In genomic region chr16:31724121-31724520, GRCm38 (mm10) we compare ENCODE assay signal across 8 mouse cellular contexts.
DNase-seq lines count a peak whose midpoint lies in the region; ATAC-seq and TF ChIP-seq lines count a peak whose summit lies in the region.

No protein-coding gene starts in this region.

- no peaks in the 10 kb centered on the region for H3K9me3 ChIP-seq in forebrain, embryonic 15.5 days
- no peaks in the 10 kb centered on the region for H3K9me3 ChIP-seq in forebrain, embryonic 11.5 days (ENCODE audit: control insufficient read depth, low read length)
- H3K9me3 ChIP-seq in lung, embryonic 14.5 days (ENCODE audit: low read depth, low read length), result no peaks in the 10 kb centered on the region
- H3K9me3 ChIP-seq in neural tube, embryonic 15.5 days (replicated peaks), result no peaks in the 10 kb centered on the region

- no peaks in the 10 kb centered on the region for H3K27me3 ChIP-seq in forebrain, embryonic 15.5 days
- H3K27me3 ChIP-seq in forebrain, embryonic 11.5 days (ENCODE audit: control insufficient read depth, insufficient read depth, low read length), result no peaks in the 10 kb centered on the region
- H3K27me3 ChIP-seq in lung, embryonic 14.5 days (ENCODE audit: insufficient read depth, low read length), result no peaks in the 10 kb centered on the region
- no peaks in the 10 kb centered on the region for H3K27me3 ChIP-seq in neural tube, embryonic 15.5 days (replicated peaks)

- H3K36me3 ChIP-seq in forebrain, embryonic 15.5 days, result no peaks in the 10 kb centered on the region
- H3K36me3 ChIP-seq in forebrain, embryonic 11.5 days (ENCODE audit: control insufficient read depth, insufficient read depth, low read length), result no peaks in the 10 kb centered on the region
- no peaks in the 10 kb centered on the region for H3K36me3 ChIP-seq in lung, embryonic 14.5 days (ENCODE audit: insufficient read depth)
- H3K36me3 ChIP-seq in neural tube, embryonic 15.5 days, result no peaks in the 10 kb centered on the region

- no peak overlapping the region for H3K4me2 ChIP-seq in forebrain, embryonic 15.5 days (replicated peaks)
- H3K4me2 ChIP-seq in forebrain, embryonic 11.5 days (ENCODE audit: low read depth, low read length, severe bottlenecking), result no peak overlapping the region
- H3K4me2 ChIP-seq in lung, embryonic 14.5 days, result no peak overlapping the region
- H3K4me2 ChIP-seq in neural tube, embryonic 15.5 days, result no peak overlapping the region

- H3K9ac ChIP-seq in forebrain, embryonic 15.5 days (replicated peaks), result no peak overlapping the region
- H3K9ac ChIP-seq in forebrain, embryonic 11.5 days (ENCODE audit: low read length), result no peak overlapping the region
- no peak overlapping the region for H3K9ac ChIP-seq in lung, embryonic 14.5 days
- H3K9ac ChIP-seq in neural tube, embryonic 15.5 days (replicated peaks), result no peak overlapping the region

- H3K27ac ChIP-seq in forebrain, embryonic 15.5 days (replicated peaks), result no peak overlapping the region
- no peak overlapping the region for H3K27ac ChIP-seq in forebrain, embryonic 11.5 days (ENCODE audit: low read depth, low read length)
- H3K27ac ChIP-seq in lung, embryonic 14.5 days (ENCODE audit: low read depth), result no peak overlapping the region
- no peak overlapping the region for H3K27ac ChIP-seq in neural tube, embryonic 15.5 days (replicated peaks)

- DNase-seq in forebrain, embryonic 11.5 days (ENCODE audit: low spot score), result no peak
- peak; percentile 82 for DNase-seq in lung, embryonic 14.5 days
- DNase-seq in lung, adult 18-20 months, result no peak
- DNase-seq in naive thymus-derived CD4-positive, alpha-beta T cell, adult 2 months (ENCODE audit: low read depth), result peak; percentile 51
- DNase-seq in urinary bladder, postnatal 10 days (ENCODE audit: low spot score), result no peak

- 0 out of 2 replicates have a peak, but pooled peaks have one; percentile 38 for ATAC-seq in forebrain, embryonic 15.5 days (replicated peaks)
- no peak for ATAC-seq in forebrain, embryonic 11.5 days (replicated peaks; ENCODE audit: low FRiP score)
- no peak for ATAC-seq in lung, embryonic 14.5 days (ENCODE audit: insufficient read depth)
- ATAC-seq in common myeloid progenitor, adult 5-6 weeks (replicated peaks; ENCODE audit: low read depth, poor library complexity, severe bottlenecking), result peak; percentile 74; the same call in 1 of the 2 replicates
- ATAC-seq in neural tube, embryonic 15.5 days (ENCODE audit: low FRiP score), result no peak

- no peak overlapping the region for H3K4me3 ChIP-seq in forebrain, embryonic 15.5 days
- H3K4me3 ChIP-seq in forebrain, embryonic 11.5 days (ENCODE audit: low read depth, low read length), result no peak overlapping the region
- no peak overlapping the region for H3K4me3 ChIP-seq in lung, embryonic 14.5 days (ENCODE audit: low read depth, low read length)
- H3K4me3 ChIP-seq in neural tube, embryonic 15.5 days (replicated peaks), result no peak overlapping the region

- peak; percentile 73 for TF ChIP-seq CTCF in lung, embryonic 14.5 days (IDR thresholded peaks at IDR 0.05; ENCODE audit: low read depth)

- no peaks in the 10 kb centered on the region for H3K4me1 ChIP-seq in forebrain, embryonic 15.5 days
- no peaks in the 10 kb centered on the region for H3K4me1 ChIP-seq in forebrain, embryonic 11.5 days (replicated peaks; ENCODE audit: control insufficient read depth, insufficient read depth, low read length)
- H3K4me1 ChIP-seq in lung, embryonic 14.5 days (ENCODE audit: insufficient read depth), result no peaks in the 10 kb centered on the region
- H3K4me1 ChIP-seq in neural tube, embryonic 15.5 days, result no peaks in the 10 kb centered on the region

- WGBS in forebrain, embryonic 15.5 days, result 13% methylated on average over 1 of the region's 1 CpGs
- WGBS in forebrain, embryonic 11.5 days, result 33% methylated on average over 1 of the region's 1 CpGs
- WGBS in lung, embryonic 14.5 days, result 7% methylated on average over 1 of the region's 1 CpGs
- WGBS in neural tube, embryonic 15.5 days, result 20% methylated on average over 1 of the region's 1 CpGs

Comparison
In these comparisons a context has a peak if more than half of its experiments do, and no peak if none do; other contexts are left out.
1. ATAC-seq: peak in forebrain, embryonic 15.5 days (single experiment) and common myeloid progenitor, adult 5-6 weeks (single experiment); none in forebrain, embryonic 11.5 days (single experiment), lung, embryonic 14.5 days (single experiment) and neural tube, embryonic 15.5 days (single experiment).
2. DNase-seq: peak in lung, embryonic 14.5 days (single experiment) and naive thymus-derived CD4-positive, alpha-beta T cell, adult 2 months (single experiment); none in forebrain, embryonic 11.5 days (single experiment), lung, adult 18-20 months (0 of 2) and urinary bladder, postnatal 10 days (single experiment).